Mouse (Mus musculus): Measurements from ENCODE around the gene Pkd1l1. TPM values are rescaled to one million over a fixed set of nuclear protein-coding genes. Genes with fewer than 3 reads are reported as not detected.
A peak's percentile ranks its signal among the peaks of the same experiment; 100 is the strongest.

Pkd1l1 gene
- polyA plus RNA-seq, 1 experiment from 2014 or later, result 0.19 TPM

- WGBS, result 84% methylated on average over 3 of the region's 3 CpGs
- no peak overlapping the region for H3K27ac ChIP-seq (replicated peaks)
- no peak for ATAC-seq (ENCODE audit: low FRiP score, low TSS enrichment)
- no peak overlapping the region for H3K4me2 ChIP-seq (replicated peaks; ENCODE audit: low read depth)
- no peaks in the 10 kb centered on the region for H3K36me3 ChIP-seq (ENCODE audit: control insufficient read depth, insufficient read depth, low read length)
- H3K4me1 ChIP-seq (replicated peaks; ENCODE audit: control insufficient read depth, insufficient read depth), result no peaks in the 10 kb centered on the region
- no peak for DNase-seq (ENCODE audit: low spot score)
- TF ChIP-seq CTCF (IDR thresholded peaks at IDR 0.05; ENCODE audit: low read depth) (no peak), EP300 (optimal IDR thresholded peaks at IDR 0.05) (no peak)
- no peaks in the 10 kb centered on the region for H3K27me3 ChIP-seq (ENCODE audit: control insufficient read depth, insufficient read depth, low read length)
- no peaks in the 10 kb centered on the region for H3K9me3 ChIP-seq (ENCODE audit: control insufficient read depth, low read length)
- H3K4me3 ChIP-seq (ENCODE audit: low read depth, low read length), result no peak overlapping the region
- no peak overlapping the region for H3K9ac ChIP-seq (ENCODE audit: low read length)
These were observed 178.0 kb downstream of the Pkd1l1 start for GRCm38 (mm10) chr11:8795031-8795430.

GRCm38 (mm10) chr11:8792146-8792545 lies 180.9 kb downstream of the Pkd1l1 start:
- Histone ChIP-seq H3K9ac (ENCODE audit: low read length) (no peak overlapping the region), H3K4me1 (replicated peaks; ENCODE audit: control insufficient read depth, insufficient read depth) (0 out of 2 replicates have a peak, but pooled peaks cover 3% of the 10 kb centered on the region), H3K27ac (replicated peaks) (no peak overlapping the region), H3K36me3 (ENCODE audit: control insufficient read depth, insufficient read depth, low read length) (no peaks in the 10 kb centered on the region), H3K4me3 (ENCODE audit: low read depth, low read length) (no peak overlapping the region), H3K9me3 (ENCODE audit: control insufficient read depth, low read length) (no peaks in the 10 kb centered on the region), H3K27me3 (ENCODE audit: control insufficient read depth, insufficient read depth, low read length) (no peaks in the 10 kb centered on the region), H3K4me2 (replicated peaks; ENCODE audit: low read depth) (no peak overlapping the region)
- WGBS, result 54% methylated on average over 2 of the region's 2 CpGs
- no peak for ATAC-seq (ENCODE audit: low FRiP score, low TSS enrichment)
- no peak for TF ChIP-seq CTCF (IDR thresholded peaks at IDR 0.05; ENCODE audit: low read depth)
- no peak for TF ChIP-seq EP300 (optimal IDR thresholded peaks at IDR 0.05)
- no peak for DNase-seq (ENCODE audit: low spot score)

GRCm38 (mm10) chr11:8789186-8789585 lies 183.9 kb downstream of the Pkd1l1 start:
- TF ChIP-seq CTCF (IDR thresholded peaks at IDR 0.05; ENCODE audit: low read depth), result no peak
- no peak for TF ChIP-seq EP300 (optimal IDR thresholded peaks at IDR 0.05)
- Histone ChIP-seq H3K4me2 (replicated peaks; ENCODE audit: low read depth) (no peak overlapping the region), H3K4me3 (ENCODE audit: low read depth, low read length) (no peak overlapping the region), H3K9ac (ENCODE audit: low read length) (no peak overlapping the region), H3K27me3 (ENCODE audit: control insufficient read depth, insufficient read depth, low read length) (no peaks in the 10 kb centered on the region), H3K27ac (replicated peaks) (peak overlapping the region; percentile 41; the same call in 1 of the 2 replicates), H3K4me1 (replicated peaks; ENCODE audit: control insufficient read depth, insufficient read depth) (0 out of 2 replicates have a peak, but pooled peaks cover 3% of the 10 kb centered on the region), H3K36me3 (ENCODE audit: control insufficient read depth, insufficient read depth, low read length) (no peaks in the 10 kb centered on the region), H3K9me3 (ENCODE audit: control insufficient read depth, low read length) (no peaks in the 10 kb centered on the region)
- DNase-seq (ENCODE audit: low spot score) (no peak), ATAC-seq (ENCODE audit: low FRiP score, low TSS enrichment) (no peak)
- WGBS, result 58% methylated on average over 5 of the region's 5 CpGs

- ATAC-seq (ENCODE audit: low FRiP score, low TSS enrichment) (peak; percentile 45; the same call in 1 of the 2 replicates), DNase-seq (ENCODE audit: low spot score) (no peak)
These were observed 185.5 kb downstream of the Pkd1l1 start for GRCm38 (mm10) chr11:8787604-8788003.

GRCm38 (mm10) chr11:8784413-8784812 lies 188.7 kb downstream of the Pkd1l1 start:
- TF ChIP-seq EP300 (optimal IDR thresholded peaks at IDR 0.05) (no peak), CTCF (IDR thresholded peaks at IDR 0.05; ENCODE audit: low read depth) (no peak)
- H3K27ac ChIP-seq (replicated peaks), result no peak overlapping the region
- 76% methylated on average over 4 of the region's 4 CpGs for WGBS

More at GRCm38 (mm10) chr11:8787604-8788003, 185.5 kb downstream of the Pkd1l1 start:
- Histone ChIP-seq H3K27me3 (ENCODE audit: control insufficient read depth, insufficient read depth, low read length) (no peaks in the 10 kb centered on the region), H3K4me3 (ENCODE audit: low read depth, low read length) (no peak overlapping the region), H3K4me2 (replicated peaks; ENCODE audit: low read depth) (no peak overlapping the region), H3K36me3 (ENCODE audit: control insufficient read depth, insufficient read depth, low read length) (no peaks in the 10 kb centered on the region), H3K9me3 (ENCODE audit: control insufficient read depth, low read length) (no peaks in the 10 kb centered on the region), H3K9ac (ENCODE audit: low read length) (no peak overlapping the region), H3K4me1 (replicated peaks; ENCODE audit: control insufficient read depth, insufficient read depth) (0 out of 2 replicates have a peak, but pooled peaks cover 3% of the 10 kb centered on the region), H3K27ac (replicated peaks) (no peak overlapping the region)
- TF ChIP-seq EP300 (optimal IDR thresholded peaks at IDR 0.05), result no peak
- no peak for TF ChIP-seq CTCF (IDR thresholded peaks at IDR 0.05; ENCODE audit: low read depth)
- 65% methylated on average over 3 of the region's 3 CpGs for WGBS

GRCm38 (mm10) chr11:8782141-8782465 lies 191.0 kb downstream of the Pkd1l1 start:
- H3K27ac ChIP-seq (replicated peaks), result no peak overlapping the region; the same call in 1 of the 2 replicates
- no peaks in the 10 kb centered on the region for H3K9me3 ChIP-seq (ENCODE audit: control insufficient read depth, low read length)
- H3K4me1 ChIP-seq (replicated peaks; ENCODE audit: control insufficient read depth, insufficient read depth), result peaks cover 5% of the 10 kb centered on the region; the same call in 1 of the 2 replicates
- TF ChIP-seq EP300 (optimal IDR thresholded peaks at IDR 0.05) (no peak), CTCF (IDR thresholded peaks at IDR 0.05; ENCODE audit: low read depth) (no peak)
- H3K4me3 ChIP-seq (ENCODE audit: low read depth, low read length), result no peak overlapping the region
- 63% methylated on average over 3 of the region's 3 CpGs for WGBS
- no peak overlapping the region for H3K9ac ChIP-seq (ENCODE audit: low read length)
- no peaks in the 10 kb centered on the region for H3K27me3 ChIP-seq (ENCODE audit: control insufficient read depth, insufficient read depth, low read length)
- H3K36me3 ChIP-seq (ENCODE audit: control insufficient read depth, insufficient read depth, low read length), result no peaks in the 10 kb centered on the region
- ATAC-seq (ENCODE audit: low FRiP score, low TSS enrichment), result no peak
- H3K4me2 ChIP-seq (replicated peaks; ENCODE audit: low read depth), result no peak overlapping the region
- no peak for DNase-seq (ENCODE audit: low spot score)

More at GRCm38 (mm10) chr11:8784413-8784812, 188.7 kb downstream of the Pkd1l1 start:
- no peak for ATAC-seq (ENCODE audit: low FRiP score, low TSS enrichment)
- H3K4me3 ChIP-seq (ENCODE audit: low read depth, low read length), result no peak overlapping the region
- H3K9ac ChIP-seq (ENCODE audit: low read length), result no peak overlapping the region
- DNase-seq (ENCODE audit: low spot score), result no peak
- no peaks in the 10 kb centered on the region for H3K27me3 ChIP-seq (ENCODE audit: control insufficient read depth, insufficient read depth, low read length)
- H3K9me3 ChIP-seq (ENCODE audit: control insufficient read depth, low read length), result no peaks in the 10 kb centered on the region
- H3K4me2 ChIP-seq (replicated peaks; ENCODE audit: low read depth), result no peak overlapping the region
- peaks cover 8% of the 10 kb centered on the region; the same call in 1 of the 2 replicates for H3K4me1 ChIP-seq (replicated peaks; ENCODE audit: control insufficient read depth, insufficient read depth)
- H3K36me3 ChIP-seq (ENCODE audit: control insufficient read depth, insufficient read depth, low read length), result no peaks in the 10 kb centered on the region
